Mouse (Mus musculus): ENCODE results near the gene Spag9.
A peak's percentile ranks its signal among the peaks of the same experiment; 100 is the strongest.

DNA sequence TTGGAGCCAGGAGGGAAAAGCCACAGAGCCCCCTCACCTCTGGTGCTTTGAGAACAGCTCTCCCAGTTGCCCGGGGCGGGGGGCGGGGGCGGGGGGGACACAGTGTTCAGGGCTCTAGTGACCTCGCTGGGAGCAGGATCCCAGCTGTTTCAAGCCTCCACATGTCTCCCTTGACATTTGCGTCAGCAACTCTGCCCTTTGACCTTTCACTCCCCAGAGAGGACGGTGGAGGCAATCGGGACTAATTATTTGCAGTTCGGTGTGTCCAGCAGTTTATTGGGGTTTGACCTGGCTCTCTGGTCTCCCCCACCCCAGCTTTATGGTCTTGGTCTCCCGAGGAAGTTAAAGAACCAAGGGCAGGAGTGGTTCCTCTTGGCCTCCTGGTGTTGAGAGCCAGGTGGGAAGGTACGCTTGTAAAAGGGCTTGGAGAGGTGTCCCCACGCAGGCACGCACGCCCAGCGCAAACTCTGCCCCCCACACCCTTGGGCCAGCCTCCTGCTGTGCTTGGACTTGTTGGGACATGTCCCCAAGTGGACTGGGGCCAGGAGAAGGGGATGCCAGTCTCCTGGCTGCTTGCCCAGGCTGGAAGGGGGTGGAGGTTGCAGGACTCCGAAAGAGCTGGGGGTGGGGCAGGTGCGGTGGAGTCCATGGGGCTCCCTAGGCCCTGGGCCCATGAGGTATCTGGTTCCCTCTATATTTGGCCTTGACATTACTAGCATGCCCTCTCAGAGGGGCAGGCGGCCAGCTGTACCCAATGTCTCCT is 138.4 kb downstream of the Spag9 start:
- TF ChIP-seq POLR2A (IDR thresholded peaks at IDR 0.05; ENCODE audit: insufficient read depth, low read depth, low read length) (no peak; the same call in 1 of the 2 replicates), CTCF (IDR thresholded peaks at IDR 0.05) (no peak), EP300 (IDR thresholded peaks at IDR 0.05; ENCODE audit: insufficient read depth, low read depth, low read length) (peak; percentile 66; the same call in 1 of the 2 replicates)

All from heart, adult 2 months (tissue).